Mouse (Mus musculus): ENCODE results near the gene Ino80. TPM values are rescaled to one million over a fixed set of nuclear protein-coding genes. Genes with fewer than 3 reads are reported as not detected.

Gene Ino80
- polyA plus RNA-seq, 1 experiment from 2014 or later = 3.2 TPM

- Histone ChIP-seq H3K4me1 (ENCODE audit: insufficient read depth, low read depth, low read length) (peaks cover 10% of the 10 kb centered on the region; the same call in 1 of the 2 replicates), H3K27me3 (replicated peaks; ENCODE audit: insufficient read depth, low read length) (no peaks in the 10 kb centered on the region), H3K4me2 (replicated peaks; ENCODE audit: low read depth, low read length) (no peak overlapping the region), H3K9me3 (ENCODE audit: low read length) (no peaks in the 10 kb centered on the region), H3K27ac (ENCODE audit: low read length) (no peak overlapping the region), H3K9ac (replicated peaks; ENCODE audit: low read depth) (no peak overlapping the region), H3K4me3 (ENCODE audit: low read depth, low read length) (no peak overlapping the region), H3K36me3 (ENCODE audit: insufficient read depth, low read length) (no peaks in the 10 kb centered on the region)
- TF ChIP-seq EP300 (IDR thresholded peaks at IDR 0.05) (no peak), CTCF (IDR thresholded peaks at IDR 0.05) (no peak)
- ATAC-seq (no peak), DNase-seq (ENCODE audit: low spot score) (no peak)
- WGBS = 87% methylated on average over 8 of the region's 8 CpGs
Measured at GRCm38 (mm10) chr2:119330795-119331194, 146.7 kb downstream of the Ino80 start.

GRCm38 (mm10) chr2:119329123-119329817, 148.2 kb downstream of the Ino80 start:
- WGBS = 31% methylated on average over 3 of the region's 3 CpGs
- H3K4me1 ChIP-seq (ENCODE audit: insufficient read depth, low read depth, low read length) = peaks cover 20% of the 10 kb centered on the region; the same call in 1 of the 2 replicates
- no peaks in the 10 kb centered on the region for H3K36me3 ChIP-seq (ENCODE audit: insufficient read depth, low read length)
- ATAC-seq (peak; percentile 20), DNase-seq (ENCODE audit: low spot score) (peak; percentile 68)
- H3K4me2 ChIP-seq (replicated peaks; ENCODE audit: low read depth, low read length) = peak overlapping the region; percentile 93
- H3K4me3 ChIP-seq (ENCODE audit: low read depth, low read length) = peak overlapping the region; percentile 3; the same call in 1 of the 2 replicates
- 0 out of 2 replicates have a peak, but pooled peaks have one; percentile 9 for TF ChIP-seq EP300 (IDR thresholded peaks at IDR 0.05)
- TF ChIP-seq CTCF (IDR thresholded peaks at IDR 0.05) = no peak
- H3K9me3 ChIP-seq (ENCODE audit: low read length) = no peaks in the 10 kb centered on the region
- H3K27me3 ChIP-seq (replicated peaks; ENCODE audit: insufficient read depth, low read length) = peaks cover 4% of the 10 kb centered on the region; the same call in 1 of the 2 replicates
- no peak overlapping the region for H3K27ac ChIP-seq (ENCODE audit: low read length)
- no peak overlapping the region for H3K9ac ChIP-seq (replicated peaks; ENCODE audit: low read depth)

- peak overlapping the region; percentile 93 for H3K4me2 ChIP-seq (replicated peaks; ENCODE audit: low read depth, low read length)
- H3K27me3 ChIP-seq (replicated peaks; ENCODE audit: insufficient read depth, low read length) = peaks cover 8% of the 10 kb centered on the region; the same call in 1 of the 2 replicates
- peak overlapping the region; percentile 59; the same call in 1 of the 2 replicates for H3K4me3 ChIP-seq (ENCODE audit: low read depth, low read length)
- H3K9me3 ChIP-seq (ENCODE audit: low read length) = no peaks in the 10 kb centered on the region
- ATAC-seq (no peak), DNase-seq (ENCODE audit: low spot score) (no peak)
- no peak overlapping the region for H3K27ac ChIP-seq (ENCODE audit: low read length)
- no peaks in the 10 kb centered on the region for H3K36me3 ChIP-seq (ENCODE audit: insufficient read depth, low read length)
- peaks cover 23% of the 10 kb centered on the region; the same call in 1 of the 2 replicates for H3K4me1 ChIP-seq (ENCODE audit: insufficient read depth, low read depth, low read length)
- no peak overlapping the region for H3K9ac ChIP-seq (replicated peaks; ENCODE audit: low read depth)
- no peak for TF ChIP-seq EP300 (IDR thresholded peaks at IDR 0.05)
- no peak for TF ChIP-seq CTCF (IDR thresholded peaks at IDR 0.05)
- 17% methylated on average over 5 of the region's 5 CpGs for whole genome bisulfite sequencing
Measured at GRCm38 (mm10) chr2:119328546-119328945, 148.9 kb downstream of the Ino80 start.

GRCm38 (mm10) chr2:119327942-119328526, 149.5 kb downstream of the Ino80 start:
- peak overlapping the region; percentile 59; the same call in 1 of the 2 replicates for H3K4me3 ChIP-seq (ENCODE audit: low read depth, low read length)

GRCm38 (mm10) chr2:119327102-119327480, 150.4 kb downstream of the Ino80 start:
- no peaks in the 10 kb centered on the region for H3K9me3 ChIP-seq (ENCODE audit: low read length)
- peak overlapping the region; percentile 59 for H3K4me3 ChIP-seq (ENCODE audit: low read depth, low read length)
- peak overlapping the region; percentile 93 for H3K4me2 ChIP-seq (replicated peaks; ENCODE audit: low read depth, low read length)
- peaks cover 30% of the 10 kb centered on the region; the same call in 1 of the 2 replicates for H3K4me1 ChIP-seq (ENCODE audit: insufficient read depth, low read depth, low read length)
- peak overlapping the region; percentile 22; the same call in 1 of the 2 replicates for H3K27ac ChIP-seq (ENCODE audit: low read length)
- DNase-seq (ENCODE audit: low spot score) (peak; percentile 60), ATAC-seq (peak; percentile 43)
- WGBS = under 1% methylated on average over 30 of the region's 30 CpGs
- H3K27me3 ChIP-seq (replicated peaks; ENCODE audit: insufficient read depth, low read length) = peaks cover 8% of the 10 kb centered on the region
- TF ChIP-seq EP300 (IDR thresholded peaks at IDR 0.05) (peak; percentile 50; the same call in 1 of the 2 replicates), CTCF (IDR thresholded peaks at IDR 0.05) (peak; percentile 68)
- no peaks in the 10 kb centered on the region for H3K36me3 ChIP-seq (ENCODE audit: insufficient read depth, low read length)
- H3K9ac ChIP-seq (replicated peaks; ENCODE audit: low read depth) = no peak overlapping the region

More at GRCm38 (mm10) chr2:119327942-119328526, 149.5 kb downstream of the Ino80 start:
- Histone ChIP-seq H3K9me3 (ENCODE audit: low read length) (no peaks in the 10 kb centered on the region), H3K36me3 (ENCODE audit: insufficient read depth, low read length) (no peaks in the 10 kb centered on the region), H3K27ac (ENCODE audit: low read length) (no peak overlapping the region), H3K4me2 (replicated peaks; ENCODE audit: low read depth, low read length) (peak overlapping the region; percentile 93), H3K27me3 (replicated peaks; ENCODE audit: insufficient read depth, low read length) (peaks cover 8% of the 10 kb centered on the region; the same call in 1 of the 2 replicates), H3K4me1 (ENCODE audit: insufficient read depth, low read depth, low read length) (peaks cover 23% of the 10 kb centered on the region; the same call in 1 of the 2 replicates), H3K9ac (replicated peaks; ENCODE audit: low read depth) (no peak overlapping the region)
- TF ChIP-seq CTCF (IDR thresholded peaks at IDR 0.05) (no peak), EP300 (IDR thresholded peaks at IDR 0.05) (no peak)
- no peak for ATAC-seq
- DNase-seq (ENCODE audit: low spot score) = no peak
- WGBS = 22% methylated on average over 11 of the region's 11 CpGs
